Mouse (Mus musculus) hindbrain, embryonic 16.5 days (tissue): ENCODE results near the gene Acot7. TPM values are rescaled to one million over a fixed set of nuclear protein-coding genes. Genes with fewer than 3 reads are reported as not detected.
A peak's percentile ranks its signal among the peaks of the same experiment; 100 is the strongest.

Source experiments
- ATAC-seq: fragments of 200-750 bp; cut with Nextera tagmentation; 2 replicates; pipeline ENCODE4 v1.8.0; 2017; ENCODE audit warnings: moderate TSS enrichment, moderate library complexity
- H3K27ac ChIP-seq: fragments of 300-500 bp; sonication (generic); 2 replicates; pipeline ENCODE4 v1.5.1; 2014; ENCODE audit warnings: low read depth, mild to moderate bottlenecking, control low read depth, low read length, moderate library complexity
- H3K27me3 ChIP-seq: fragments of 300-500 bp; sonication (generic); replicated peaks from 2 replicates; pipeline ENCODE4 v1.6.1; 2014; ENCODE audit warnings: low read length; ENCODE audit not compliant: control insufficient read depth, insufficient read depth
- H3K36me3 ChIP-seq: fragments of 300-500 bp; sonication (generic); 2 replicates; pipeline ENCODE4 v1.6.1; 2014; ENCODE audit warnings: mild to moderate bottlenecking, low read length, moderate library complexity, mixed read lengths; ENCODE audit not compliant: control insufficient read depth, insufficient read depth
- H3K4me1 ChIP-seq: fragments of 300-500 bp; sonication (generic); 2 replicates; pipeline ENCODE4 v1.6.1; 2014; ENCODE audit warnings: low read depth, low read length; ENCODE audit not compliant: control insufficient read depth, insufficient read depth
- H3K4me2 ChIP-seq: fragments of 300-500 bp; sonication (generic); 2 replicates; pipeline ENCODE4 v1.6.1; 2014; ENCODE audit warnings: mild to moderate bottlenecking, low read length, control low read depth, moderate library complexity
- H3K4me3 ChIP-seq: fragments of 300-500 bp; sonication (generic); 2 replicates; pipeline ENCODE4 v1.5.1; 2014; ENCODE audit warnings: mild to moderate bottlenecking, low read length, control low read depth, moderate library complexity
- H3K9ac ChIP-seq: fragments of 300-500 bp; sonication (generic); 2 replicates; pipeline ENCODE4 v1.6.1; 2014; ENCODE audit warnings: low read depth, mild to moderate bottlenecking, control low read depth, low read length, moderate library complexity
- H3K9me3 ChIP-seq: fragments of 300-500 bp; sonication (generic); 2 replicates; pipeline ENCODE4 v1.6.1; 2014; ENCODE audit warnings: mild to moderate bottlenecking, low read length, moderate library complexity; ENCODE audit not compliant: control insufficient read depth
- WGBS: fragments of 180-500 bp; shearing (Covaris S2); extraction: QIAGEN DNeasy Blood & Tissue Kit; methylation state at CpG from one replicate; pipeline ENCODE4 v1.1.7; 2014; 5-methylcytosine and 5-hydroxymethylcytosine counted together
- polyA plus RNA-seq: library from polyadenylated mRNA; unstranded; fragments of >200 nt; fragmentation: Nextera tagmentation; extraction: Ambion mirVana; gene quantifications from 2 replicates; pipeline ENCODE4 v1.2.1, GENCODE M21; 2015

Gene Acot7
- polyA plus RNA-seq, 1 experiment from 2014 or later, result 542 TPM

- H3K4me1 ChIP-seq, result peaks cover 32% of the 10 kb centered on the region
- H3K4me3 ChIP-seq, result no peak overlapping the region
- no peak overlapping the region for H3K9ac ChIP-seq
- no peak for ATAC-seq
- 3% methylated on average over 10 of the region's 10 CpGs for WGBS
- no peaks in the 10 kb centered on the region; the same call in 1 of the 2 replicates for H3K36me3 ChIP-seq
- H3K27ac ChIP-seq, result no peak overlapping the region
- no peaks in the 10 kb centered on the region for H3K9me3 ChIP-seq
- H3K27me3 ChIP-seq, result peaks cover 64% of the 10 kb centered on the region
- H3K4me2 ChIP-seq, result no peak overlapping the region; the same call in 1 of the 2 replicates
Measured at GRCm38 (mm10) chr4:152285505-152285904, 107.6 kb downstream of the Acot7 start.

GRCm38 (mm10) chr4:152286183-152286582, 108.2 kb downstream of the Acot7 start:
- H3K9me3 ChIP-seq, result no peaks in the 10 kb centered on the region
- 2% methylated on average over 28 of the region's 32 CpGs for WGBS
- H3K9ac ChIP-seq, result peak overlapping the region; percentile 66
- peaks cover 63% of the 10 kb centered on the region for H3K27me3 ChIP-seq
- peaks cover 38% of the 10 kb centered on the region for H3K4me1 ChIP-seq
- H3K4me2 ChIP-seq, result peak overlapping the region; percentile 80
- peak; percentile 50 for ATAC-seq
- H3K27ac ChIP-seq, result no peak overlapping the region
- H3K4me3 ChIP-seq, result peak overlapping the region; percentile 45
- H3K36me3 ChIP-seq, result no peaks in the 10 kb centered on the region; the same call in 1 of the 2 replicates

- ATAC-seq, result no peak
- peaks cover 38% of the 10 kb centered on the region for H3K4me1 ChIP-seq
Measured at GRCm38 (mm10) chr4:152286887-152287286, 109.0 kb downstream of the Acot7 start.

GRCm38 (mm10) chr4:152287317-152288120, 109.6 kb downstream of the Acot7 start:
- Histone ChIP-seq H3K27ac (no peak overlapping the region), H3K36me3 (no peaks in the 10 kb centered on the region; the same call in 1 of the 2 replicates), H3K4me2 (peak overlapping the region; percentile 80), H3K27me3 (peaks cover 60% of the 10 kb centered on the region), H3K9me3 (no peaks in the 10 kb centered on the region), H3K4me1 (peaks cover 38% of the 10 kb centered on the region), H3K4me3 (no peak overlapping the region), H3K9ac (no peak overlapping the region; the same call in 1 of the 2 replicates)
- ATAC-seq, result no peak
- 9% methylated on average over 19 of the region's 19 CpGs for WGBS

More at GRCm38 (mm10) chr4:152286887-152287286, 109.0 kb downstream of the Acot7 start:
- Histone ChIP-seq H3K9ac (peak overlapping the region; percentile 66), H3K27ac (no peak overlapping the region), H3K4me3 (peak overlapping the region; percentile 45), H3K36me3 (no peaks in the 10 kb centered on the region; the same call in 1 of the 2 replicates), H3K4me2 (peak overlapping the region; percentile 80), H3K27me3 (peaks cover 63% of the 10 kb centered on the region), H3K9me3 (no peaks in the 10 kb centered on the region)
- WGBS, result 2% methylated on average over 25 of the region's 26 CpGs

GRCm38 (mm10) chr4:152288398-152288945, 110.5 kb downstream of the Acot7 start:
- H3K9ac ChIP-seq, result no peak overlapping the region
- H3K36me3 ChIP-seq, result no peaks in the 10 kb centered on the region; the same call in 1 of the 2 replicates
- no peak overlapping the region for H3K27ac ChIP-seq
- H3K9me3 ChIP-seq, result no peaks in the 10 kb centered on the region
- no peak overlapping the region for H3K4me2 ChIP-seq
- no peak overlapping the region for H3K4me3 ChIP-seq
- H3K4me1 ChIP-seq, result peaks cover 30% of the 10 kb centered on the region
- 25% methylated on average over 18 of the region's 18 CpGs for WGBS
- no peak for ATAC-seq
- peaks cover 64% of the 10 kb centered on the region for H3K27me3 ChIP-seq

- H3K27me3 ChIP-seq, result peaks cover 55% of the 10 kb centered on the region
- H3K9me3 ChIP-seq, result no peaks in the 10 kb centered on the region
- H3K36me3 ChIP-seq, result no peaks in the 10 kb centered on the region
- H3K4me3 ChIP-seq, result peak overlapping the region; percentile 31
- H3K4me1 ChIP-seq, result peaks cover 28% of the 10 kb centered on the region
- H3K27ac ChIP-seq, result no peak overlapping the region
- peak overlapping the region; percentile 59 for H3K9ac ChIP-seq
- peak overlapping the region; percentile 61 for H3K4me2 ChIP-seq
- 1% methylated on average over 22 of the region's 39 CpGs for WGBS
- no peak for ATAC-seq
Measured at GRCm38 (mm10) chr4:152290385-152290784, 112.5 kb downstream of the Acot7 start.

GRCm38 (mm10) chr4:152290991-152291390, 113.1 kb downstream of the Acot7 start:
- WGBS, result 11% methylated on average over 11 of the region's 11 CpGs
- Histone ChIP-seq H3K4me1 (peaks cover 27% of the 10 kb centered on the region), H3K4me3 (no peak overlapping the region)

GRCm38 (mm10) chr4:152291562-152291961, 113.6 kb downstream of the Acot7 start, which contains the start of gene Hes3:
Hes3 (minus strand) TSS chr4:152291662.
- no peak for ATAC-seq
- 12% methylated on average over 6 of the region's 6 CpGs for WGBS
- H3K36me3 ChIP-seq, result no peaks in the 10 kb centered on the region
- peak within 1 kb of the TSS; percentile 31 for H3K4me3 ChIP-seq
- H3K4me1 ChIP-seq, result peaks cover 23% of the 10 kb centered on the region
- H3K4me2 ChIP-seq, result peak within 1 kb of the TSS; percentile 61
- peak within 1 kb of the TSS; percentile 59 for H3K9ac ChIP-seq
- no peak within 1 kb of the TSS for H3K27ac ChIP-seq
- no peaks in the 10 kb centered on the region for H3K9me3 ChIP-seq
- H3K27me3 ChIP-seq, result peaks cover 59% of the 10 kb centered on the region

More at GRCm38 (mm10) chr4:152290991-152291390, 113.1 kb downstream of the Acot7 start:
- Histone ChIP-seq H3K27me3 (peaks cover 60% of the 10 kb centered on the region), H3K27ac (no peak overlapping the region), H3K9me3 (no peaks in the 10 kb centered on the region), H3K4me2 (peak overlapping the region; percentile 61), H3K36me3 (no peaks in the 10 kb centered on the region), H3K9ac (peak overlapping the region; percentile 59; the same call in 1 of the 2 replicates)
- ATAC-seq, result no peak
